Mouse (Mus musculus) cerebellum, adult 8-10 months (tissue): Measurements from ENCODE around the gene Rabac1.
A peak's percentile ranks its signal among the peaks of the same experiment; 100 is the strongest.

Source experiments
- DNase-seq: peaks from one replicate; pipeline ENCODE4 v3.0.0; 2022

Gene Rabac1

DNA sequence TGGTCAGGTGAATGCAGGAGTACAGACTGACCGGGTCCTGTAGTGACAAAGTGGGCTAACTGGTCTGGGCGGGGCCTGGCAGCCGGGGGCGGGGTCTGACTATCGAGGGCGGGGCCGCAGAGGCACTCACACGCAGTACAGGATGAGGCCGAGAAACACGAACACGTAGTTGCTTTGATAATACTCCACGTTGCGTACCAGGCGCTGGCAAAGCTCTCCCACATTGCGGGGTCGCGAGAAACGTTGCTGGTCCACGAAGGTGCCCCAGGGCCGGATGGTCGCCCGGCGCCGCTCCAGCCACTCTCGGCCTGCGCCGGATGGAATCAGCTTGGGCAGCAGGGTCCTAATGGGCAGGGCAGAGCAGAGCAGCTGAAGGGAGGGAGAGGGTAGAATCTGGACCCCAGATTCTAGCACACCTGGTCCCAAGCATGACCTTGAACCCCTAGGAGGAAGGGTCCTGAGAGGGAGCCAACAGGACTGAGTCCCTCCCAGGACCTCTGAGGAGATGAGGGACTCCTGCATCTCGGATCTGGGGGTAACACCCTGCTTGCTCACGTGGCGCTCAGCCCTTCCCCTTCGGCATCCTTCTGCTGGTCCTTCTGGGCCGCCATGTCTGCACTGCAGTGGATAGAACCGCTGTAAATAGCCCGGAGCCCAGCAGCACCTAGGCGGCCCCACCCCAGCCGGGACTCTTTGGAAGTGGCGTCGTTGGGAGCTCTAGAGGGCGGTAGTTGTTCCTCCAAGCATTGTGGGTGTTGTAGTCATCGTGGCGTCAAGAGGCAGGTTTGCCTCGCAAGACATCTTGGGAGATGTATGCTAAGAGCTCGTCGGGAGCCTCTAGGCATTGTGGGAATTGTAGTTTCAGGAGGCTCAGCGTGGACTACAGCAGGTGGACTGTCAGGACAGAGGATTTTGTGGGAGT is at the start of gene Rabac1:
Gene Rabac1 (minus strand): TSS at position 783 of the 922 bp plus-strand sequence.
- peak; percentile 89 for DNase-seq

- no peak for DNase-seq
Measured at GRCm38 (mm10) chr7:25011592-25011991, 39.0 kb upstream of the Rabac1 start.

- peak; percentile 86 for DNase-seq
Measured at GRCm38 (mm10) chr7:25010090-25010913, 37.7 kb upstream of the Rabac1 start.

DNA sequence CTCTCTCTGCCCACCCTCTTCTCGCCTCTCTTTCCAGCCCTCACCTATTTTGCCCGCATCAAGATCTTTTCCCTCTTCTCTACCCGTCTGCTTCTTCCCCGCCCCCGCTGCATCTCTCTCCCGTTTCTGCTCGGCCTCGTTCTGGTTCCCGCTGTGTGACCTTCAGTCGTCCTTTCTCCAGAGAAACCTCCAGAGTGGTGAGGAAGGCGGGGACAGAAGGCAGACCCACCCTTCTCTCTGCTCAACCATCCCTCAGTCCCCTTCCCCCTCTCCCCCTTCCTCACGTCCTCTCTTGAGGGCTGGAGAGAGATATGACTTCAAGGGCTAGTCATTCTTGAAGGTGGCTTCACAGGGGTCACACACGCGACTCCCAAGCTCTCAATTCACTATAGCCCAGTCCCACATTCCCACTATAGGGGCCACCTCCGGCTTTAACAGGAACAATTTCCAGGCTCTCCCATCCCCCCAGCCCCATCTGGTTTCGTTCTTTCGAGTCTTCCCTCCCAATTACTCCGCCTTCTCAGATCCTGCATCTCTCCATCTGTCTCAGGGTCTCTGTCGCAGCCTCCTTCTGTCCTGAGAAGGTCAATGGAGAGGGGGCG is 36.6 kb upstream of the Rabac1 start:
- DNase-seq: peak; percentile 65

DNA sequence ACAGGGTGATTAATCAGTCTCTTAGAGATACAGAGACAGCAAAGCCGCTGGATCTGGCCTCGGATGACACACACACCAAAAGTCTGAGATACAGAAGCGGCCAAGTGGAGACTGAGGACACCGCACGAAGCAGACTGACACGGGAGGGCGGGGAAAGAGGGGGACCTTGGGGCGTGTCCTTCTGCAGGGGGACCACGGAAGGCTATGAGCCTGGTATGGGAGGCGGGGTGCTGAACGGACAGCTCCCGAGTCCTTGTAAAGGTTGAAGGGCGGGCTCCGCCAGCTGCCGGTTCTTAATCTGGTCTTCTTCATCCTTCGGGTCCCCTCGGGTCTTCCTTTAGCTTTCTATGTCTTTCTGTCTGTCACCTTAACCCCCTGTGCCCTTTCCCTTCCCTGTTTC is 36.1 kb upstream of the Rabac1 start:
- peak; percentile 73 for DNase-seq

DNA sequence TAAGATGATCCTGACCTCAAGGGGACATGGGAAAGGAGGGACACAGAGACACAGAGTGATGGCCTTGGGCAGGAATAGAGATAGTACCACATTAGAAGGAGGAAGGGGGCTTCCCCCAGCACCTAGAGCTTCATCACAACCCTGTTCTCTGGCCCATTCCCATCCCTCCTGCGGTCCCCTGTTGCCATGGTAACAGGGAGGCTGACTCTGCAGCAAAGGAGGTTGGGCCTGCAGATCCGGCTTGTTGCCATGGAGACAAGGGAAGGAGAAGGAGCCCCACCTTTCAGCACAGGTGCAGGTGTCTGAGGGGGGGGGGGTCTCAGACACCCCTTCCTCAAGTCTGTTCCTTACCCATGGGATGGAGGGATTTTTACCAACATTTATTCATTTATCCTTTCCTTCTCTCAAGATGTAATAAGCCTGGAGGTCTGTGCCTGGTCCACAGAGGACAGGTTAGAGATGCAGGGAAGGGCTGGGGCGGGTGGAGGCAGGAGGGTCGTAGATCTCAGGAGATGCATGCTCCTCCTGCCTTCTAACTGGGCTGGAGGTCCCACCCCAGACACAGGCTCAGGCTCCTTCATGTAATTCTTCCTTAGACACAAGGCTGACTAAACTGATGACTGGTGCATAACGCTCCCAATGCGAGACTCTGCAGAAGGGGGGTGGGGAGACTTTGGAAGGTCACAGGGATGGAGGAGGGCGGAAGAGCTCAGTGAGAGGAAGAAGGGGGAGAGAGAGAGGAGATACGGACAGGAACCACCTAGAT is 35.2 kb upstream of the Rabac1 start:
- peak; percentile 69 for DNase-seq

- no peak for DNase-seq
Measured at GRCm38 (mm10) chr7:25006586-25007364, 34.2 kb upstream of the Rabac1 start.

GRCm38 (mm10) chr7:25006171-25006570 is 33.6 kb upstream of the Rabac1 start:
- peak; percentile 49 for DNase-seq

- peak; percentile 82 for DNase-seq
Measured at GRCm38 (mm10) chr7:25005421-25006065, 33.0 kb upstream of the Rabac1 start, which contains the start of gene Atp1a3. TSS of gene Atp1a3 (minus strand) at chr7:25005958.

- no peak for DNase-seq
Measured at GRCm38 (mm10) chr7:25004806-25005205, 32.3 kb upstream of the Rabac1 start.

DNA sequence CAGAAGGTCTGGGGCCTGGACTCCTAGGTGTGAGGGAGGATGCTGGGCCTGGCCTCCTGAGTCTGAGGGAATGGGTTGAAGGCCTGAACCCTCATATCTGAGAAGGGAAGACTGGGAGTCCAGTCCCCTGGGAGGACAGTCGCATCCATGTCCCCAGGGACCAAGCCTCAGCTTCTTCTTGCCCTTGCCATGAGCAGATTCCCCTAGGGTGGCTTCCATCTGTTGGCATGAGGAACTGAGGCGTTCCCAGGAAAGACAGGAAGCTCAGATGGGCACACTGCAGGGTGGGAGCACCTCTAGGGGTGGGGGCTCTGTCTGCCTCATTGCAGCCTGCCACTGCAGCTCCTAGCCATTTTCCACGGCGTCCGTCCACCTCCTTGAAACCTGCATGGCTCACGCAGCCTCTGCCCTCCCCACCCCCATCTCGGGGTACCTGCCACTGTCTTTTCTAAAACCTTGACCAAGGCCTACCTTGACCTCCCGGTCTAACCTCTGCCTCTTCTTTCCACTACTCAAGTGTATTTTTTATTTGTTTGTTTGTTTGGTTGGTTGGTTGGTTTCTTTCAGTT is 31.4 kb upstream of the Rabac1 start:
- peak; percentile 46 for DNase-seq

DNA sequence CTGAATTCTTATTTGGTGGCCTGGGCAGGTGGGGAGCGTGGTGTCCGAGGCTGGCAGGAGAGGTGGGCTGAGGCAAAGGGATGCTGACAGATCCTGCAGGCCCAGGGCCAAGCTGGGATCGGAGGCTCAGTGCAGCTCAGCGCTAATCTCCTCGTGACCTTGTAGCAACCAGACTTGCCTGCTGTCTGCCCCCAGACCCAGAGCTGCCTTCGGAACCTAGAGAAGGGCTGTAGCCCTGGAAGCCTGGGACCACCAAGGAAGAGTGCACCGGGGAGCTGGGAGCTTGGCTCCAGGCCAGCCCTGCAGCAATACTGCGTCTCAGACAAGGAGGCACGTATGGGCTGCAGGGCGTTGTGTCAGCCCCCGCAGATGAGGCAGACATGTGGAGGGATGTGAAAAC is 30.7 kb upstream of the Rabac1 start:
- peak; percentile 43 for DNase-seq

DNA sequence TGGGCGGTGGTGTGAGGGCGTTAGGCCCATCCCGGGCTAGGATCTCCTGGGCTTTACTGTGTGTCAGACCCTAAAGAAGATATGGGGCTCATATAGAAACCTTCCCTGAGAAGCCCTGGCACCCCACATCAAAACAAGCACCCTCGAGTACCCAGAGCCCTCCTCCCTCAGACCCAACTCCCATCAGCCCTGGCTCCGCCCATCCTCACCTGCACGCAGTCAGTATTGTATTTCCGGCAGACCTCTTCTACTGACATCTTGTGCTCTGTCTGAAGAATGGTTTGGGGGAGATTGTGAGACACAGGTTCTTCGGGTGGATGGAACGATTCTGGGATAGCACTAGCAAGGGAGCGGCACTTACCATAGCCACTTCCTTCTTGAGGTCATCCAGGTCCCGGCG is 28.2 kb upstream of the Rabac1 start:
- no peak for DNase-seq

- no peak for DNase-seq
Measured at GRCm38 (mm10) chr7:25000211-25000610, 27.7 kb upstream of the Rabac1 start.

- DNase-seq: no peak
Measured at GRCm38 (mm10) chr7:24993081-24993480, 20.5 kb upstream of the Rabac1 start.

DNA sequence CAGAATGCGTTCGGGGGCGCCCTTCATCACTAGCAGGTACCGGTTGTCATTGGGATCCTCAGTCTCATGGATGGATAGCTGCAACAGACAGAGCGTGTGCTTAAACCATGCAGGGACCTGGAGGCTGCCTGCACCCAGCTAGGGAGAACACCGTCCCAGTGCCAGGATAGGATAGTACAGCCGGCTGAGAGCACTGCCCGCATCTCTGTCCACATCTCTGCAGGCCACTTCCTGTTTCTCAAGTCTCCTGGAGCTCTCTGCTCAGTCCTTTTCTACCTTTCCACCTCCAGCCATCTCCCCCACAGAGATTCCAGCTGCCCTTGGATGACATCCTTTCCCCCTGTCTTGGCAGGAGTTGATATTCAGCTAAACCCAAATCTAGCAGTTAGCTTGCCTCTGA is 17.9 kb upstream of the Rabac1 start:
- DNase-seq: no peak

- no peak for DNase-seq
Measured at GRCm38 (mm10) chr7:24987941-24988340, 15.4 kb upstream of the Rabac1 start.

GRCm38 (mm10) chr7:24985799-24986198 is 13.2 kb upstream of the Rabac1 start:
- DNase-seq: no peak

DNA sequence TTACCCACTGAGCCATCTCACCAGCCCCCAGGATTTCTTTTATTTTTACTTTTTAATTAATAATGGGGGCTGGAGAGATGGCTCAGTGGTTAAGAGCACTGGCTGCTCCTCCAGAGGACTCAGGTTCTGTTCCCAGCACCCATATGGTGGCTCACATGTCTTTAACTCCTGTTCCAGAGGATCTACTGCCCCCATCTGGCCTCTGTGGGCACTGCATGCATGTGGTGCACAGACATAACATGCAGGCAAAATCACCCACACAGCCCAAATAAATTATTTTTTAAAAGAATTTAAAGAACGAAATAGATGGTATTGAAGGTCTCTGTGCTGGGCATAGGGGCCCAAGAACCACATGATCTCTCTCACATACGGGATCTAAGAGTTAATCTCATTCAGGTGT is 11.8 kb upstream of the Rabac1 start:
- DNase-seq: no peak

GRCm38 (mm10) chr7:24983396-24983795 is 10.8 kb upstream of the Rabac1 start:
- no peak for DNase-seq

DNA sequence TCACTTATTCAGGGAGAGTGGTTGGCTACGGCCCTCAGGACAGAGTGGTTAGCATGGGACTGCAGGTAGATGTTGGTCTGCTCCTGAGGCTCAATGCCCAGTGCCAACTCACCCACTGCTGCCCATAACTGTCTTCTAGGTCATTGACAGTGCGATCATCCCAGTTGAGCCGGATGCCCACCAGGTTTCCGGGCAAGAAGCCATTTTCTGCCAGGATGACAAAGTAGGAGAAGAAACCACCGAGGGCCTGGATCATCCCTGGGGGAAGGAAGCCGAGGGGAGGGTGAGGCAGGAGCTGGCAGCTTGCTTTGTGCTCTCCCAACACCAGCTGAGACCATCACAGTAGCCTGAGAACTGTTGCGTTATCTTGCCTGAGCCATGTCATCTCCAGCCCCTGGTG is 7.9 kb upstream of the Rabac1 start:
- no peak for DNase-seq
